Mouse (Mus musculus) cortical plate, adult 2 months (tissue): ENCODE data around the gene Lpin2.

ENCODE experiments used
- CTCF ChIP-seq: fragments of 200-500 bp; IDR thresholded peaks from 2 replicates; pipeline ENCODE4 v1.5.1; 2011; ENCODE audit warnings: mild to moderate bottlenecking, control low read depth, low read length; ENCODE audit not compliant: insufficient read depth; ENCODE audit errors: extremely low read depth
- POLR2A ChIP-seq: fragments of 200-500 bp; IDR thresholded peaks from 2 replicates; pipeline ENCODE4 v1.6.1; 2011; ENCODE audit warnings: mild to moderate bottlenecking, low read length, control low read depth; ENCODE audit not compliant: insufficient read depth; ENCODE audit errors: extremely low read depth

- TF ChIP-seq POLR2A (no peak), CTCF (no peak)
Observed at GRCm38 (mm10) chr17:71234041-71234594, 51.8 kb downstream of the Lpin2 start.
